Mouse (Mus musculus): ENCODE results near the gene Polr2l. TPM values are rescaled to one million over a fixed set of nuclear protein-coding genes. Genes with fewer than 3 reads are reported as not detected.
A peak's percentile ranks its signal among the peaks of the same experiment; 100 is the strongest.

The Polr2l gene
- total RNA-seq, 2 experiments from 2014 or later: 58.3 to 59.7 TPM

GRCm38 (mm10) chr7:141467230-141468030 lies 7.5 kb downstream of the Polr2l start, which contains the start of gene Cd151:
Cd151 (plus strand) TSS chr7:141467392.
- peak; percentile 96 for DNase-seq

- DNase-seq: no peak
Measured at GRCm38 (mm10) chr7:141466607-141467148, 8.3 kb downstream of the Polr2l start.

GRCm38 (mm10) chr7:141466045-141466394 lies 8.9 kb downstream of the Polr2l start:
- no peak for DNase-seq

- DNase-seq: no peak
Measured at GRCm38 (mm10) chr7:141465388-141466044, 9.4 kb downstream of the Polr2l start.

GRCm38 (mm10) chr7:141464603-141465201 lies 10.2 kb downstream of the Polr2l start:
- DNase-seq: no peak

- no peak for DNase-seq
Measured at GRCm38 (mm10) chr7:141463824-141464602, 10.9 kb downstream of the Polr2l start.

- DNase-seq: no peak
Measured at GRCm38 (mm10) chr7:141462333-141462821, 12.6 kb downstream of the Polr2l start.

- DNase-seq: peak; percentile 59
Measured at GRCm38 (mm10) chr7:141461521-141462332, 13.2 kb downstream of the Polr2l start.

- DNase-seq: peak; percentile 34
Measured at GRCm38 (mm10) chr7:141460391-141461113, 14.4 kb downstream of the Polr2l start, which contains the start of gene Cracr2b. Cracr2b (plus strand) TSS chr7:141461094.

- peak; percentile 12 for DNase-seq
Measured at GRCm38 (mm10) chr7:141460001-141460390, 14.9 kb downstream of the Polr2l start.

GRCm38 (mm10) chr7:141459301-141459711 lies 15.6 kb downstream of the Polr2l start:
- peak; percentile 67 for DNase-seq

- peak; percentile 15 for DNase-seq
Measured at GRCm38 (mm10) chr7:141458661-141459060, 16.3 kb downstream of the Polr2l start.

- DNase-seq: peak; percentile 74
Measured at GRCm38 (mm10) chr7:141457986-141458660, 16.8 kb downstream of the Polr2l start.

- DNase-seq: peak; percentile 19
Measured at GRCm38 (mm10) chr7:141457236-141457635, 17.7 kb downstream of the Polr2l start.

GRCm38 (mm10) chr7:141456739-141457138 lies 18.2 kb downstream of the Polr2l start:
- peak; percentile 75 for DNase-seq

GRCm38 (mm10) chr7:141455610-141456314 lies 19.2 kb downstream of the Polr2l start:
- DNase-seq: peak; percentile 85

GRCm38 (mm10) chr7:141454967-141455551 lies 19.9 kb downstream of the Polr2l start, which contains the start of gene Pnpla2:
Pnpla2 (plus strand) TSS chr7:141455198.
- peak; percentile 98 for DNase-seq

GRCm38 (mm10) chr7:141453636-141454035 lies 21.3 kb downstream of the Polr2l start:
- peak; percentile 16 for DNase-seq
